In the genomic region with DNA sequence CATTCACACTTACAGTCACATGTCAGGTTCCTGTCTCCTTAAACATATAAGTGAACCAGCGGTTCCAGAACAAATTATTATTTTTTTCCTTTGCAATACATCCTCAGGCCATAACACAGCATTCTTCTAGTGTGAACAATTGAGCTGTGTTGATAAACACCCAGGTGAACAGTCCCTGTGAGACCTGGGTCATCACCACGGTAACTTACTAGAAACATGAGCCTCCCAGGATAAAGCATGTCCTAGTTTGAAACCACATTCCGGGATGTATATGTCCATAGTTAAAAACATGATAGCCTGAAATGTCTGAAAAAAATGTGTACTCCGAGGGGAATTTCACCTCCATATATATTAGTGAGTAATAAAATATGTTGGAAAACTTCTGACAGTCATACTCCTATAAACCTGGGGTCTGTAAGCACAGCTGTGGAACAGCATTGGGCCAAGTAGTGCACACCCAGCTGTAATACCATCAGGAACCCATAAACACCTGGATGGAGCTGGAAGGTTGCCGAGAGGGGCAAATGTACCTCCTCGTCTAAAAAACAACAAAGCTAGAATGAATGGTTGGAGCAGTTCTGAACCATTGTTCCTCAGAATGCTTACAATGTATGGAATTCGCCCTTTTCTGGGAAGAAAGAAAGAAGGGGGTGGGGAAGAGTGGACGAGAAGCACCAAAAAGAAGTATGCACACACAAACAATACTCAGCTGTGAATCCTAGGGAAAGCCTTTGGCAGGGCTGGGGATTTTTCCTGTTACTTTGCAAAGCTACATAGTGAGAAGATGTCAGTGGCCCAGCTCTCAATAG, we compare ENCODE assay signal across 21 mouse cellular contexts.
DNase-seq lines count a peak whose midpoint lies in the region; ATAC-seq and TF ChIP-seq lines count a peak whose summit lies in the region.
"Had no signal": no experiment of that assay in that cellular context is flagged by ENCODE, and none has a peak within 500 bp of the region (broad histone marks: within the 10 kb centered on the region; RNA-seq: fewer than 3 reads in every experiment).

No protein-coding gene starts in this region.

- H3K4me3 ChIP-seq in heart, embryonic 10.5 days: no peak overlapping the region
- no peak overlapping the region for H3K4me3 ChIP-seq in heart, adult 2 months
- H3K4me3 ChIP-seq in limb, embryonic 10.5 days: no peak overlapping the region
- no peak overlapping the region for H3K4me3 ChIP-seq in limb, embryonic 14.5 days (replicated peaks; ENCODE audit: low read length)
- H3K4me3 ChIP-seq: embryonic facial prominence, embryonic 15.5 days; gastrocnemius, adult 2 months; heart, embryonic 12.5 days had no signal

- TF ChIP-seq POLR2A in heart, adult 2 months (IDR thresholded peaks at IDR 0.05; ENCODE audit: insufficient read depth, low read depth, low read length): no peak
- no peak for TF ChIP-seq POLR2A in limb, embryonic 14.5 days (IDR thresholded peaks at IDR 0.05; ENCODE audit: borderline replicate concordance, extremely low read depth, insufficient read depth, insufficient read length)

- no peaks in the 10 kb centered on the region for H3K4me1 ChIP-seq in heart, embryonic 10.5 days
- H3K4me1 ChIP-seq in heart, adult 2 months (ENCODE audit: control insufficient read depth, insufficient read depth, low read length): no peaks in the 10 kb centered on the region
- peaks cover 11% of the 10 kb centered on the region; the same call in 1 of the 2 replicates for H3K4me1 ChIP-seq in limb, embryonic 10.5 days
- H3K4me1 ChIP-seq in limb, embryonic 14.5 days (ENCODE audit: control insufficient read depth, insufficient read depth, low read length): peaks cover 23% of the 10 kb centered on the region
- H3K4me1 ChIP-seq: embryonic facial prominence, embryonic 15.5 days; heart, embryonic 12.5 days had no signal

- H3K27me3 ChIP-seq in heart, embryonic 10.5 days (ENCODE audit: insufficient read depth, poor library complexity, severe bottlenecking): no peaks in the 10 kb centered on the region
- H3K27me3 ChIP-seq in heart, adult 2 months (ENCODE audit: control insufficient read depth, insufficient read depth, low read length): no peaks in the 10 kb centered on the region
- H3K27me3 ChIP-seq in limb, embryonic 10.5 days (ENCODE audit: low read depth, poor library complexity, severe bottlenecking): no peaks in the 10 kb centered on the region
- no peaks in the 10 kb centered on the region for H3K27me3 ChIP-seq in limb, embryonic 14.5 days (ENCODE audit: control insufficient read depth, insufficient read depth, low read length)
- H3K27me3 ChIP-seq: embryonic facial prominence, embryonic 15.5 days; heart, embryonic 12.5 days; Patski had no signal

- H3K4me2 ChIP-seq in limb, embryonic 14.5 days (replicated peaks; ENCODE audit: low read depth, low read length, severe bottlenecking): no peak overlapping the region
- H3K4me2 ChIP-seq: embryonic facial prominence, embryonic 15.5 days; heart, embryonic 12.5 days had no signal

- intact Hi-C loops in heart, adult 2 months (cut with DNase I): no loop called here

- no peak overlapping the region for H3K9ac ChIP-seq in heart, adult 2 months (ENCODE audit: low read depth, low read length)
- H3K9ac ChIP-seq in limb, embryonic 14.5 days (ENCODE audit: low read depth, low read length, severe bottlenecking): no peak overlapping the region
- H3K9ac ChIP-seq: embryonic facial prominence, embryonic 15.5 days; heart, embryonic 12.5 days had no signal

- TF ChIP-seq CTCF in heart, adult 2 months (IDR thresholded peaks at IDR 0.05): no peak

- no peaks in the 10 kb centered on the region for H3K9me3 ChIP-seq in heart, embryonic 10.5 days
- H3K9me3 ChIP-seq in limb, embryonic 10.5 days (replicated peaks): 0 out of 2 replicates have a peak, but pooled peaks cover 2% of the 10 kb centered on the region
- no peaks in the 10 kb centered on the region for H3K9me3 ChIP-seq in limb, embryonic 14.5 days (ENCODE audit: control insufficient read depth, low read length)
- H3K9me3 ChIP-seq: embryonic facial prominence, embryonic 15.5 days; heart, embryonic 12.5 days had no signal

- peak; percentile 42 for DNase-seq in heart, embryonic 10.5 days (ENCODE audit: low spot score)
- no peak for DNase-seq in heart, adult 2 months
- peak; percentile 27 for DNase-seq in limb, embryonic 10.5 days (ENCODE audit: low spot score)
- DNase-seq in limb, embryonic 14.5 days (ENCODE audit: low spot score): peak; percentile 72
- DNase-seq in frontal cortex, postnatal 14 days (ENCODE audit: low spot score in 2 of 2): no peak
- DNase-seq in thymus, postnatal 25 days: no peak
- no peak for DNase-seq in cerebellum, postnatal 36 days
- DNase-seq: adrenal gland, adult 8-10 months; adrenal gland, postnatal 36 days; cerebellum, adult 2 months; cerebellum, postnatal 10 days; embryo, embryonic 11 days; gastrocnemius, adult 2 months; gastrocnemius, postnatal 36 days; heart, adult 18-20 months; heart, postnatal 36 days had no signal

- no peak for TF ChIP-seq EP300 in heart, adult 2 months (IDR thresholded peaks at IDR 0.05; ENCODE audit: insufficient read depth, low read depth, low read length)

- 74% methylated on average over 8 of the region's 8 CpGs for WGBS in heart, embryonic 10.5 days
- 75% methylated on average over 8 of the region's 8 CpGs for WGBS in heart, adult 2 months
- WGBS in limb, embryonic 10.5 days: 79% methylated on average over 8 of the region's 8 CpGs
- WGBS in limb, embryonic 14.5 days: 14% methylated on average over 8 of the region's 8 CpGs

- H3K36me3 ChIP-seq in heart, embryonic 10.5 days: no peaks in the 10 kb centered on the region
- H3K36me3 ChIP-seq in heart, adult 2 months (ENCODE audit: control insufficient read depth, insufficient read depth, low read length): no peaks in the 10 kb centered on the region
- no peaks in the 10 kb centered on the region for H3K36me3 ChIP-seq in limb, embryonic 10.5 days
- H3K36me3 ChIP-seq in limb, embryonic 14.5 days (ENCODE audit: control insufficient read depth, insufficient read depth, low read length): no peaks in the 10 kb centered on the region
- H3K36me3 ChIP-seq: embryonic facial prominence, embryonic 15.5 days; heart, embryonic 12.5 days had no signal

- H3K27ac ChIP-seq in heart, embryonic 10.5 days: no peak overlapping the region
- no peak overlapping the region for H3K27ac ChIP-seq in heart, adult 2 months
- H3K27ac ChIP-seq in limb, embryonic 10.5 days: no peak overlapping the region
- 0 out of 2 replicates have a peak overlapping the region, but pooled peaks have one; percentile 45 for H3K27ac ChIP-seq in limb, embryonic 14.5 days (replicated peaks; ENCODE audit: low read depth, low read length)
- H3K27ac ChIP-seq: embryonic facial prominence, embryonic 15.5 days; gastrocnemius, adult 2 months; hindbrain, postnatal 0 days had no signal

- ATAC-seq in limb, embryonic 14.5 days (ENCODE audit: low FRiP score, low read depth): peak; percentile 89
- ATAC-seq: forebrain, embryonic 16.5 days; hindbrain, postnatal 0 days; Patski had no signal

- H3K79me2 ChIP-seq in heart, adult 2 months (replicated peaks; ENCODE audit: control insufficient read depth, insufficient read depth, low read length): no peaks in the 10 kb centered on the region

Comparison
In these comparisons a context has a peak if more than half of its experiments do, and no peak if none do; other contexts are left out.
1. DNase-seq: peak in heart, embryonic 10.5 days (single experiment), limb, embryonic 10.5 days (single experiment) and limb, embryonic 14.5 days (single experiment); none in heart, adult 2 months (0 of 2), frontal cortex, postnatal 14 days (0 of 2), thymus, postnatal 25 days (single experiment) and cerebellum, postnatal 36 days (0 of 2).